In genomic region chr13:108159963-108160362, GRCm38 (mm10) we compare ENCODE assay signal across 9 mouse cellular contexts. TPM values are rescaled to one million over a fixed set of nuclear protein-coding genes. Genes with fewer than 3 reads are reported as not detected.
DNase-seq lines count a peak whose midpoint lies in the region; ATAC-seq and TF ChIP-seq lines count a peak whose summit lies in the region.
"Had no signal": no experiment of that assay in that cellular context is flagged by ENCODE, and none has a peak within 500 bp of the region (broad histone marks: within the 10 kb centered on the region; RNA-seq: fewer than 3 reads in every experiment).

No protein-coding gene starts in this region.

- TF ChIP-seq POLR2A in testis, adult 2 months (IDR thresholded peaks at IDR 0.05; ENCODE audit: control insufficient read depth, low read depth, low read length) = no peak
- TF ChIP-seq POLR2A in limb, embryonic 14.5 days (IDR thresholded peaks at IDR 0.05; ENCODE audit: borderline replicate concordance, extremely low read depth, insufficient read depth, insufficient read length) = no peak

- H3K27me3 ChIP-seq in testis, adult 2 months (ENCODE audit: control insufficient read depth, insufficient read depth, low read length) = no peaks in the 10 kb centered on the region
- no peaks in the 10 kb centered on the region for H3K27me3 ChIP-seq in limb, embryonic 14.5 days (ENCODE audit: control insufficient read depth, insufficient read depth, low read length)

- peak; percentile 58 for DNase-seq in cerebellum, adult 9-10 months
- DNase-seq in cerebellum, adult 8-10 months = no peak
- no peak for DNase-seq in testis, postnatal 10 days (ENCODE audit: low spot score)
- peak; percentile 74 for DNase-seq in limb, embryonic 14.5 days (ENCODE audit: low spot score)
- DNase-seq in right cerebral cortex, postnatal 14 days = no peak
- no peak for DNase-seq in spleen, postnatal 36 days (ENCODE audit: low spot score in 2 of 2)
- no peak for DNase-seq in spleen, postnatal 4 days (ENCODE audit: low spot score in 2 of 2)
- DNase-seq: heart, postnatal 4 days had no signal

- H3K4me3 ChIP-seq in testis, adult 2 months (ENCODE audit: control insufficient read depth, low read depth, low read length) = peak overlapping the region; percentile 45
- 0 out of 2 replicates have a peak overlapping the region, but pooled peaks have one; percentile 5 for H3K4me3 ChIP-seq in limb, embryonic 14.5 days (replicated peaks; ENCODE audit: low read length)

- no peak overlapping the region for H3K9ac ChIP-seq in limb, embryonic 14.5 days (ENCODE audit: low read depth, low read length, severe bottlenecking)

- ATAC-seq in limb, embryonic 14.5 days (ENCODE audit: low FRiP score, low read depth) = no peak

- no peaks in the 10 kb centered on the region for H3K9me3 ChIP-seq in limb, embryonic 14.5 days (ENCODE audit: control insufficient read depth, low read length)

- H3K27ac ChIP-seq in testis, adult 2 months (ENCODE audit: control insufficient read depth, insufficient read depth, low read depth, low read length) = no peak overlapping the region
- no peak overlapping the region for H3K27ac ChIP-seq in limb, embryonic 14.5 days (replicated peaks; ENCODE audit: low read depth, low read length)

- no peaks in the 10 kb centered on the region for H3K4me1 ChIP-seq in testis, adult 2 months (ENCODE audit: control insufficient read depth, insufficient read depth, low read length)
- peaks cover 9% of the 10 kb centered on the region for H3K4me1 ChIP-seq in limb, embryonic 14.5 days (ENCODE audit: control insufficient read depth, insufficient read depth, low read length)

- 0 out of 2 replicates have a peak overlapping the region, but pooled peaks have one; percentile 82 for H3K4me2 ChIP-seq in limb, embryonic 14.5 days (replicated peaks; ENCODE audit: low read depth, low read length, severe bottlenecking)

- WGBS in limb, embryonic 14.5 days = 64% methylated on average over 7 of the region's 7 CpGs

- TF ChIP-seq CTCF in testis, adult 2 months (IDR thresholded peaks at IDR 0.05; ENCODE audit: control insufficient read depth, insufficient read depth, insufficient replicate concordance, low read depth, low read length) = no peak

- H3K36me3 ChIP-seq in testis, adult 2 months (ENCODE audit: control insufficient read depth, insufficient read depth, low read length) = peaks cover 1% of the 10 kb centered on the region; the same call in 1 of the 2 replicates
- peaks cover 14% of the 10 kb centered on the region; the same call in 1 of the 2 replicates for H3K36me3 ChIP-seq in limb, embryonic 14.5 days (ENCODE audit: control insufficient read depth, insufficient read depth, low read length)

RNA-seq across cellular contexts. Expression of gene Ercc8, which starts 1.4 kb away (rescaled TPM):
- polyA plus RNA-seq in testis, adult 2 months (2012; rRNA removed) = 30.1 and 32.2 TPM in 2 replicates
- polyA plus RNA-seq in limb, embryonic 14.5 days (2012; rRNA removed) = 16.1 and 17.3 TPM in 2 replicates
- polyA plus RNA-seq in limb, embryonic 14.5 days (2014; fragmentation: Nextera tagmentation; extraction: Ambion mirVana) = 20.1 and 24.2 TPM in 2 replicates

RNA-seq across cellular contexts. Expression of gene Ndufaf2, which starts 1.5 kb away (rescaled TPM):
- polyA plus RNA-seq in testis, adult 2 months (2012; rRNA removed) = 49.3 and 51.2 TPM in 2 replicates
- 20.2 and 46.1 TPM in 2 replicates for polyA plus RNA-seq in limb, embryonic 14.5 days (2012; rRNA removed)
- 63.9 and 67.6 TPM in 2 replicates for polyA plus RNA-seq in limb, embryonic 14.5 days (2014; fragmentation: Nextera tagmentation; extraction: Ambion mirVana)

RNA-seq across cellular contexts. Expression of gene Elovl7, which starts 54.2 kb away (rescaled TPM):
- 0.30 and 0.34 TPM in 2 replicates for polyA plus RNA-seq in testis, adult 2 months (2012; rRNA removed)
- 0.91 and 1.4 TPM in 2 replicates for polyA plus RNA-seq in limb, embryonic 14.5 days (2012; rRNA removed)
- 4.8 TPM in 2 replicates for polyA plus RNA-seq in limb, embryonic 14.5 days (2014; fragmentation: Nextera tagmentation; extraction: Ambion mirVana)

Comparison
In these comparisons a context has a peak if more than half of its experiments do, and no peak if none do; other contexts are left out.
1. DNase-seq: peak in cerebellum, adult 9-10 months (single experiment) and limb, embryonic 14.5 days (single experiment); none in cerebellum, adult 8-10 months (single experiment), testis, postnatal 10 days (single experiment), right cerebral cortex, postnatal 14 days (single experiment), spleen, postnatal 36 days (0 of 2) and spleen, postnatal 4 days (0 of 2).